Mouse (Mus musculus) forebrain, postnatal 0 days (tissue): ENCODE measurements around the gene Wsb2. TPM values are rescaled to one million over a fixed set of nuclear protein-coding genes. Genes with fewer than 3 reads are reported as not detected.
A peak's percentile ranks its signal among the peaks of the same experiment; 100 is the strongest.

ENCODE experiments used
- ATAC-seq: fragments of 200-750 bp; cut with Nextera tagmentation; 2 replicates; pipeline ENCODE4 v1.8.0; 2017; ENCODE audit warnings: mild to moderate bottlenecking, moderate library complexity
- DNase-seq: peaks from one replicate; pipeline ENCODE4 v3.0.0-alpha.2; 2015
- H3K27ac ChIP-seq: fragments of 300-500 bp; sonication (generic); 2 replicates; pipeline ENCODE4 v1.5.1; 2014; ENCODE audit warnings: low read depth, mild to moderate bottlenecking, antibody characterized with exemption, low read length, moderate library complexity, mixed read lengths
- H3K27me3 ChIP-seq: fragments of 300-500 bp; sonication (generic); 2 replicates; pipeline ENCODE4 v1.6.1; 2014; ENCODE audit warnings: mild to moderate bottlenecking, low read length, mixed read lengths; ENCODE audit not compliant: insufficient read depth
- H3K36me3 ChIP-seq: fragments of 300-500 bp; sonication (generic); 2 replicates; pipeline ENCODE4 v1.6.1; 2014; ENCODE audit warnings: mild to moderate bottlenecking, moderate library complexity; ENCODE audit not compliant: insufficient read depth
- H3K4me1 ChIP-seq: fragments of 300-500 bp; sonication (generic); 2 replicates; pipeline ENCODE4 v1.6.1; 2014; ENCODE audit warnings: antibody characterized with exemption; ENCODE audit not compliant: insufficient read depth
- H3K4me2 ChIP-seq: fragments of 300-500 bp; sonication (generic); 2 replicates; pipeline ENCODE4 v1.6.1; 2014; ENCODE audit warnings: low read depth, mild to moderate bottlenecking, moderate library complexity
- H3K4me3 ChIP-seq: fragments of 300-500 bp; sonication (generic); 2 replicates; pipeline ENCODE4 v1.5.1; 2014; ENCODE audit warnings: low read depth, low read length, mixed read lengths
- H3K9ac ChIP-seq: fragments of 300-500 bp; sonication (generic); 2 replicates; pipeline ENCODE4 v1.6.1; 2014; ENCODE audit warnings: mild to moderate bottlenecking
- H3K9me3 ChIP-seq: fragments of 300-500 bp; sonication (generic); 2 replicates; pipeline ENCODE4 v1.6.1; 2016; ENCODE audit warnings: low read length
- CTCF ChIP-seq: sonication (generic); IDR thresholded peaks from 2 replicates; pipeline ENCODE4 v1.5.1; 2016; ENCODE audit warnings: antibody characterized with exemption, control low read depth, low read depth
- WGBS: fragments of 180-500 bp; shearing (Covaris S2); extraction: QIAGEN DNeasy Blood & Tissue Kit; methylation state at CpG from one replicate; pipeline ENCODE4 v1.1.7; 2014; 5-methylcytosine and 5-hydroxymethylcytosine counted together
- polyA plus RNA-seq: library from polyadenylated mRNA; unstranded; fragments of >200 nt; fragmentation: Nextera tagmentation; extraction: Ambion mirVana; gene quantifications from 2 replicates; pipeline ENCODE4 v1.2.1, GENCODE M21; 2015
- total RNA-seq: library from RNA; depleted of rRNA; stranded (reverse); fragments of >200 nt; gene quantifications from 2 replicates; pipeline ENCODE4 v1.2.3, GENCODE M21; 2014; rRNA removed

Gene Wsb2
- total and polyA plus RNA-seq, 2 experiments from 2014 or later, result 318 to 327 TPM

DNA sequence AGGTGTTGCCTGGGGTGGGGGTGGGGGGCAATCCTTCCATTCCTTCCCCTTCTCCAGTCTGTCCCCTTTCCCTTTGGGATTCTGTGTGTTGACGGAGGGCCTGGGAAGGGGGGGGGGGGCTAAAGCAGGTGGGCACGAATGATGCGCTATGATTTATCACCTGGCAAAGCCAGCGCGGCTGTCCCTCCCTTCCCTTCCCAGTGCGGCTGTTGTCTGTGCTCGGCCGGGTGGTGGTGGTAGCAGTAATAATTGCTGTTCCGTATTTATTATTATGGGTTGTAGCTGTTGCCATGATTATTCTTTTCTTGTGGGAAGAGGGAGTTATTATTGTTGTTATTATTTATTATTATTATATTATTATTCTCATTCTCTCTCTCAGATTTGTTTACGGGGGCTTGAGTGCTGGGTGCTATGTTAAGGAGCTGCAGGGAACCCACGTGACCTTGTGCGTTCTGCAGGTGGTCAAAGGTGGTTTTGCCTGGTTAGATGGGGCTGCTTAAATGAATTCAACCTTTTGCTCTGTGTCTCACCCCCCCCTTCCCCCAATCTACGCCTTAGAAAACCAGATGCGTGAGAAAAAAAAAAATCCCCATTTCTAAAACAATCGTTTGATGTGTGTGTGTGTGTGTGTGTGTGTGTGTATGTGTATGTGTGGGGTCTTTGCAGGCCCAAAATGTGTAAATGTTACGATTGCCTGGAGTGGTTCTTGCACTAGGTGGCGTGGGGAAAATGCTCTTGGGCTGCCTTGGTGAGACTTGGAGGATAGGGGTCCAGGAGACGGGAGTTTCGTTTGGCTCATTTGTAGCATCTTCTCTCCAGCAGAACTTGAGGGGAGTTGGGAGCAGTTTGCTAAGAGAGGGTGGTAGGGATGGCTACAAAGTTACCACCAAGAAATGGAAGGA, 58.2 kb downstream of the Wsb2 start:
- no peak for ATAC-seq
- Histone ChIP-seq H3K4me3 (peak overlapping the region; percentile 75), H3K4me2 (peak overlapping the region; percentile 73), H3K27me3 (no peaks in the 10 kb centered on the region), H3K36me3 (no peaks in the 10 kb centered on the region), H3K9ac (peak overlapping the region; percentile 84), H3K9me3 (no peaks in the 10 kb centered on the region), H3K4me1 (no peaks in the 10 kb centered on the region), H3K27ac (peak overlapping the region; percentile 97)
- DNase-seq, result peak; percentile 50
- peak; percentile 59 for TF ChIP-seq CTCF
- WGBS, result 23% methylated on average over 18 of the region's 19 CpGs

- WGBS, result 72% methylated on average over 2 of the region's 2 CpGs
- Histone ChIP-seq H3K9ac (no peak overlapping the region), H3K4me3 (no peak overlapping the region), H3K27ac (no peak overlapping the region), H3K9me3 (no peaks in the 10 kb centered on the region), H3K27me3 (no peaks in the 10 kb centered on the region), H3K4me2 (no peak overlapping the region), H3K36me3 (no peaks in the 10 kb centered on the region; the same call in 1 of the 2 replicates), H3K4me1 (no peaks in the 10 kb centered on the region)
- TF ChIP-seq CTCF, result no peak
- no peak for ATAC-seq
- no peak for DNase-seq
Measured at GRCm38 (mm10) chr5:117417442-117417841, 60.3 kb downstream of the Wsb2 start.

Other genes starting within 250 kb of the Wsb2 start
- 83.5 and 95.9 TPM in 2 replicates for gene Suds3, start 241.2 kb upstream of the Wsb2 start, total RNA-seq
- 75.9 and 76.4 TPM in 2 replicates for gene Suds3, start 241.2 kb upstream of the Wsb2 start, polyA plus RNA-seq
- gene Taok3, start 237.2 kb upstream of the Wsb2 start, total RNA-seq, result 37.2 TPM in 2 replicates
- 40.8 and 57.6 TPM in 2 replicates for gene Taok3, start 237.2 kb upstream of the Wsb2 start, polyA plus RNA-seq
- gene Pebp1, start 69.7 kb upstream of the Wsb2 start, total RNA-seq, result 1,357 and 1,641 TPM in 2 replicates
- gene Pebp1, start 69.7 kb upstream of the Wsb2 start, polyA plus RNA-seq, result 1,186 and 1,234 TPM in 2 replicates
- gene Vsig10, start 38.2 kb upstream of the Wsb2 start, total RNA-seq, result 1.0 and 1.4 TPM in 2 replicates
- 0.77 and 1.4 TPM in 2 replicates for gene Vsig10, start 38.2 kb upstream of the Wsb2 start, polyA plus RNA-seq
- 21.3 and 29.0 TPM in 2 replicates for gene Rfc5, start 31.7 kb downstream of the Wsb2 start, total RNA-seq
- 28.7 and 30.2 TPM in 2 replicates for gene Rfc5, start 31.7 kb downstream of the Wsb2 start, polyA plus RNA-seq
- 6.8 and 9.2 TPM in 2 replicates for gene Ksr2, start 56.7 kb downstream of the Wsb2 start, total RNA-seq
- 2.5 and 5.4 TPM in 2 replicates for gene Ksr2, start 56.7 kb downstream of the Wsb2 start, polyA plus RNA-seq